Mouse (Mus musculus) heart, postnatal 0 days (tissue): ENCODE results near the gene Creb5.

Experiments
- CTCF ChIP-seq: IDR thresholded peaks from 2 replicates; pipeline ENCODE4 v1.5.1; 2016; ENCODE audit warnings: antibody characterized with exemption, control low read depth, low read depth
- EP300 ChIP-seq: IDR thresholded peaks from 2 replicates; pipeline ENCODE4 v1.6.1; 2016; ENCODE audit warnings: antibody characterized with exemption, low read depth

GRCm38 (mm10) chr6:53733546-53733945, 446.5 kb downstream of the Creb5 start:
- TF ChIP-seq CTCF (no peak), EP300 (no peak)
